Mouse (Mus musculus) liver, embryonic 13.5 days (tissue): ENCODE measurements around the gene Dpm3. TPM values are rescaled to one million over a fixed set of nuclear protein-coding genes. Genes with fewer than 3 reads are reported as not detected.

Experiments used
- ATAC-seq: fragments of 200-750 bp; cut with Nextera tagmentation; 2 replicates; pipeline ENCODE4 v1.8.0; 2017; ENCODE audit warnings: low read depth, mild to moderate bottlenecking, moderate number of reproducible peaks, moderate library complexity
- DNase-seq: peaks from one replicate; pipeline ENCODE4 v3.0.0; 2022
- H3K27ac ChIP-seq: fragments of 300-500 bp; sonication (generic); 2 replicates; pipeline ENCODE4 v1.5.1; 2015; ENCODE audit warnings: moderate library complexity, mild to moderate bottlenecking, inconsistent platforms
- H3K27me3 ChIP-seq: fragments of 300-500 bp; sonication (generic); 2 replicates; pipeline ENCODE4 v1.6.1; 2015; ENCODE audit warnings: mild to moderate bottlenecking, inconsistent platforms
- H3K36me3 ChIP-seq: fragments of 300-500 bp; sonication (generic); 2 replicates; pipeline ENCODE4 v1.6.1; 2015; ENCODE audit warnings: mild to moderate bottlenecking, inconsistent platforms
- H3K4me1 ChIP-seq: fragments of 300-500 bp; sonication (generic); replicated peaks from 2 replicates; pipeline ENCODE4 v1.6.1; 2015; ENCODE audit warnings: inconsistent platforms
- H3K4me2 ChIP-seq: fragments of 300-500 bp; sonication (generic); 2 replicates; pipeline ENCODE4 v1.6.1; 2015; ENCODE audit warnings: inconsistent platforms, mild to moderate bottlenecking, moderate library complexity
- H3K4me3 ChIP-seq: fragments of 300-500 bp; sonication (generic); replicated peaks from 2 replicates; pipeline ENCODE4 v1.5.1; 2015; ENCODE audit warnings: mild to moderate bottlenecking, inconsistent platforms
- H3K9ac ChIP-seq: fragments of 300-500 bp; sonication (generic); 2 replicates; pipeline ENCODE4 v1.6.1; 2015; ENCODE audit warnings: mild to moderate bottlenecking, inconsistent platforms
- H3K9me3 ChIP-seq: fragments of 300-500 bp; sonication (generic); replicated peaks from 2 replicates; pipeline ENCODE4 v1.6.1; 2016; ENCODE audit warnings: inconsistent platforms
- WGBS: fragments of 180-500 bp; shearing (Covaris S2); methylation state at CpG from one replicate; pipeline ENCODE4 v1.1.7; 2015; ENCODE audit not compliant: insufficient replicate concordance; 5-methylcytosine and 5-hydroxymethylcytosine counted together
- polyA plus RNA-seq: library from polyadenylated mRNA; unstranded; fragments of >200 nt; fragmentation: Nextera tagmentation; extraction: Ambion mirVana; gene quantifications from 2 replicates; pipeline ENCODE4 v1.2.1, GENCODE M21; 2015

The Dpm3 gene
- polyA plus RNA-seq, 1 experiment from 2014 or later: 64.5 TPM

DNA sequence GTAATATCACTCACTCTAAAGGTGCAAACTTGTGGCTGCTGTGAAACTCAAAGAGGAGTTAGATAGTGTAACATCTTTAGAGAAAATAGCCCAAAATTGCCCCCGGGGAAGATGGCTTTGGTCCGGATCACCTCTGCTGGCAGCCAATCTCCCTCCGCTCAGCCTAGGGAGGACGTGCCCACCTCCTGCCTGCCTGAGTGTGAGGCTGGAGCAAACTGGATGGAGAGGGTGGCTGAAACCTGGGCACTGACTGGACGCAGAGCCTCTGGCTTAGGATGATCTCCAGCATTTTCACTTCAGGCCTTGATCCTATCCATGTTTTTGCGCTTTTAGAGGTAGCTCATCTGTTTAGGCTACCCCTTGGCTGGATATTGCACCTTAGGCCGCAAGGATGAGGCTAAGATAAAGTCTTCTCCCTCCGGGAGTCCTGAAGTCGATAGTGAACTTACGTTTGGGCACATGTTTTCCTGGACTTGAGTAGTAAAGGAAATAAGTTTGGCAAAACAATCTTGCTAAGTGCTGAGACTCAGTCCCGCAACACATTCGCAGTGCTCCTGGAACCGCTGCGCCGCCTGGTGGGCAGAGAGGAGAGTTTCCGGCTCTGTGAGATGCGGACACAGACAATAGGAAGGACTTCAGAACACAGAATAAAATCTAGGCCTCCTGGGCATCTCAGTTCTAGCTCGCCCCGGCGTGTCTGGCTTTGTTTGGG is 22.6 kb downstream of the Dpm3 start:
- Histone ChIP-seq H3K36me3 (no peaks in the 10 kb centered on the region), H3K4me2 (peak overlapping the region; percentile 61), H3K4me3 (peak overlapping the region; percentile 42), H3K4me1 (peaks cover 17% of the 10 kb centered on the region), H3K9ac (no peak overlapping the region), H3K27me3 (peaks cover 62% of the 10 kb centered on the region), H3K27ac (no peak overlapping the region), H3K9me3 (no peaks in the 10 kb centered on the region)
- DNase-seq: peak; percentile 53
- no peak for ATAC-seq
- WGBS: 13% methylated on average over 20 of the region's 20 CpGs

DNA sequence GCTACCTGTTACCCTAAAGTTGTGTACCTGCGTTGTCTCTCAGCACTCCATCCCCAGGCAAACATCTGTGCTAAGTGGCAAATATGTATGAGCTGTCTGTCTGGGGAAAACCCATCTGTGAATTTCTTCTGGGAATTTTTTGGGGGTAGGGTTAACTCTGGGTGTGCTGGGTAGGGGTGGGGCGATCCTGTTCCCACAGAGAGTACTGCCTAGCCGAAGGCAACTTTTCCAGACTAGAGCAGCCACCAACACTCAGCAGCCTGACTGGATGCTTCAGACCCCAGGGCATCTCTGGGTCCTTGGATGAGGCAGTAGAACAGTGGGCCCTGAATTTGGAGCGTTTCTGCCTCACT is 23.1 kb downstream of the Dpm3 start:
- 11% methylated on average over 4 of the region's 4 CpGs for WGBS

DNA sequence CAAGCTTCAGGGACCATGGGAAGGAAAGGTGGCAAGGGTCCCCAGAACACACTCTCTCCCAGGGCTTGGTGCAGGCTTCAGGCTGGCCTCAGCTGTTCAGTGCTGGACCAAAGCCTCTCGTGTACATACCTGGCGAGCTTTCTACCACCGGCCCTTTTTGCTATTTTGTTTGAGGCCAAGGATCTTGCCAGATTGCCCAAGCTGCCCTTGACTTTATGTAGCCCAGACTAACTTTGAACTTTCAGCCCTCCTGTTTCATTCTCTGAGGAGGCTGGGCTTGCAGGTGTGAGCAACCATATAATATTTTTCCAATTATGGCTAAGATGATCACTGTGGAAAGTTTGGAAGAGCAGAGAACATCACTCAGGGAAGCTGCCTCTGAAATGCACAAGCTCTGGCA is 25.1 kb downstream of the Dpm3 start:
- Histone ChIP-seq H3K27ac (no peak overlapping the region), H3K9ac (no peak overlapping the region), H3K9me3 (no peaks in the 10 kb centered on the region), H3K27me3 (peaks cover 37% of the 10 kb centered on the region), H3K4me2 (no peak overlapping the region), H3K36me3 (no peaks in the 10 kb centered on the region), H3K4me3 (no peak overlapping the region), H3K4me1 (peaks cover 9% of the 10 kb centered on the region)
- WGBS: 70% methylated on average over 3 of the region's 3 CpGs
- DNase-seq: no peak
- ATAC-seq: no peak

More for the DNA sequence above, 23.1 kb downstream of the Dpm3 start:
- H3K27ac ChIP-seq: no peak overlapping the region
- H3K4me1 ChIP-seq: peaks cover 14% of the 10 kb centered on the region
- ATAC-seq (no peak), DNase-seq (no peak)
- H3K9me3 ChIP-seq: no peaks in the 10 kb centered on the region
- H3K27me3 ChIP-seq: peaks cover 57% of the 10 kb centered on the region
- no peak overlapping the region for H3K4me3 ChIP-seq
- H3K9ac ChIP-seq: no peak overlapping the region
- no peaks in the 10 kb centered on the region for H3K36me3 ChIP-seq
- no peak overlapping the region for H3K4me2 ChIP-seq

DNA sequence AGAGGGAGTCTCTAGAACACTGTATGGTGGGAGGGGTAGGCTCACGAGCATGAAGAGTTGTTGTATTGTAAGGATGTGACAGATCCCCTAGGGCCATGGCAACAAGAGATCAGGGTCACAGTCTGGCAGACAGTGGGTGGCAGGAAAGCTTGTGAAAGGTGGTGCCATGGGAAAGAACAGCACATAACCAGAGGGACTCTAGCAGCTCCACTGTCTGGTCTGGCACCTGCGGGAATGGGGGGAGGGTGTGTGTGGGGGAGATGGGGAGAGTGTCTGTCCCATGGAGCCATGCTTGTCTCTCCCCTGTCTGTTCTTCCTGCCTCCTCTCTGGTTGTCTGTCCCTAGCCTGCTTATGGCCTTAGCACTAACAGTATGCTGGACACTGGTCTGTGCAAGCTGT is 26.4 kb downstream of the Dpm3 start:
- Histone ChIP-seq H3K4me2 (no peak overlapping the region), H3K4me1 (no peaks in the 10 kb centered on the region; the same call in none of the 2 replicates), H3K27me3 (peaks cover 24% of the 10 kb centered on the region), H3K36me3 (no peaks in the 10 kb centered on the region), H3K9me3 (no peaks in the 10 kb centered on the region), H3K27ac (no peak overlapping the region), H3K9ac (no peak overlapping the region), H3K4me3 (no peak overlapping the region)
- DNase-seq (no peak), ATAC-seq (no peak)
- WGBS: 35% methylated on average over 2 of the region's 2 CpGs

DNA sequence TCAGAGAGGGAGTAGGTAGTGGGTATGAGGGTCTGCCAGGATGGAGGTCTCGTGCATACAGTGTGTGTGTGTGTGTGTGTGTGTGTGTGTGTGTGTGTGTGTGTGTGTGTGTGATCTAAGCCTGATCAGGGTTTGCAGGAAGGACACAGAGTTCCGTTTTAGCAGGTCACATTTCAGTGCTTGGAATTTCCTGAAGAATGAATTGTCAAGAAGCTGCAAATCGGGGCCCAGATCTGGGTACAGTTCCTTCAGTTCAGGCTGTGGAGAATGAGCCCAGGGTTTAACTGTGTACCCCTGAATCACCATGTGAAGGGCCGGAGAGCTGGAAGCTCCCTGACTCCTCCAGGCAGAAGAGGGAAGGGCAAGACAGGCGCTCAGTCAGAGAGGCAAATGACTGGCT is 28.1 kb downstream of the Dpm3 start:
- H3K36me3 ChIP-seq: no peaks in the 10 kb centered on the region
- H3K9me3 ChIP-seq: no peaks in the 10 kb centered on the region
- no peak overlapping the region for H3K27ac ChIP-seq
- no peak overlapping the region for H3K4me3 ChIP-seq
- H3K4me2 ChIP-seq: no peak overlapping the region
- H3K9ac ChIP-seq: no peak overlapping the region
- ATAC-seq (no peak), DNase-seq (no peak)
- H3K4me1 ChIP-seq: no peaks in the 10 kb centered on the region; the same call in 1 of the 2 replicates
- WGBS: 45% methylated on average over 5 of the region's 5 CpGs
- peaks cover 7% of the 10 kb centered on the region for H3K27me3 ChIP-seq

DNA sequence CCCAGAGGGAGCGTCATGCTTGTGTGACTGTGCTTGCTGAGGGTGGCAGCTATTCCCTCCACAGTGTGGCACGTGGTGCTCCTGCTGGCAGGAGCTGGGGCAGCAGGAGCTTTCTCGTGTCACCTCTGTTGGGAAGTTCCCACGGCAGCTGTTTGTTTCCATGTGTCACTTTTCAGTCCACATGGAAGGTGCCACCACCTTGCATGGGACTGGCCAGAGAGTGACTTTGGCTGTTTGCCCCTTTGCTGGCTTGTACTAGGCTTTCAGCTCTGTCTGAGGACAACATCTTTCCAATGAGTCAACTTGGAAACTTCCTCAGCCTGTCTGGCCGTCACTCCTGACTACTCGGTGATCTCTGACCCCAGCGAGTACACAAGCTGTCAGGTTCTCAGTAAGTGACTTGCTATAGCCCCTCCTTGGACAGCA is 29.4 kb downstream of the Dpm3 start:
- Histone ChIP-seq H3K27ac (no peak overlapping the region), H3K4me3 (no peak overlapping the region), H3K4me1 (peaks cover 5% of the 10 kb centered on the region; the same call in 1 of the 2 replicates), H3K27me3 (no peaks in the 10 kb centered on the region), H3K36me3 (no peaks in the 10 kb centered on the region), H3K9me3 (no peaks in the 10 kb centered on the region), H3K4me2 (no peak overlapping the region), H3K9ac (no peak overlapping the region)
- DNase-seq: no peak
- no peak for ATAC-seq
- 42% methylated on average over 7 of the region's 7 CpGs for WGBS

DNA sequence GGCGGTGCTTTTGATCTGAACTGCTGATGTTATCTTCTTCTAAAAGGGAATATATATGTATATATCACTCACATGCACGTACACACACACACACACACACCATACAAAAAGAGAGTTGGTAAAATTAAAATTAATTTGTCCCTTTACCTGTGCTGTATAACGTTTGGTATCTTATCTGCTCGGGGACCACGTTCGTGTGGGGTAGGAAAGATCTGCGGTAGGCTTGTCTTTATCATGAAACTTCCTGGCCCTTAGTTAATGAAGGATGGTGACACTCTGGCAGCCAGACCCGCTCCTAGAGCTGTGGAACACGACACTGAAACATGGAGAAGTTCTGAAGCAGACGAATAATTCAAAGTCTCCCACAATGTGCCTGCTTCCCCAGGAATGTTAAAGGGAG is 32.7 kb downstream of the Dpm3 start:
- H3K27me3 ChIP-seq: no peaks in the 10 kb centered on the region
- no peak overlapping the region for H3K27ac ChIP-seq
- no peaks in the 10 kb centered on the region for H3K9me3 ChIP-seq
- peaks cover 9% of the 10 kb centered on the region; the same call in 1 of the 2 replicates for H3K4me1 ChIP-seq
- no peaks in the 10 kb centered on the region for H3K36me3 ChIP-seq
- DNase-seq (no peak), ATAC-seq (no peak)
- 23% methylated on average over 10 of the region's 10 CpGs for WGBS
- H3K9ac ChIP-seq: no peak overlapping the region
- no peak overlapping the region for H3K4me3 ChIP-seq
- no peak overlapping the region for H3K4me2 ChIP-seq

DNA sequence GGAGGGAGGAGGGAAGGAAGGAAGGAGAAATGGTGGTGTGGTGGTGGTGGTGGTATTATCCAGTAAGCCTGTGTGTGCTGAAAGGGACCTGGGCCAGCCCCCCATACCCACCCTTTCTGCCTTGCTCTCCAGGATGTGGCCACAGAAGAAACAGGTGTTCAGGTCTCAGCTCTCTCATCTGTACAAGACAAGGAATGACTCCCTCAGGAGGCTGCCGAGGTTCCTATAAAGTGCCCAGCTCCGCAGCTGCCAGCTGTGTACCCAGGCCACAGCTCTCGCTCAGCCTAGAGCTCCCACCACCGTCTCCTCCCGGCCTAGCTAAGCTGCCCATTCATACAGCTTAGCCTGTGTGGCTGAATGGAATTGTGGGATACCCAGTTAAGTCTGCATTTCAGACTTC is 33.1 kb downstream of the Dpm3 start:
- Histone ChIP-seq H3K4me2 (no peak overlapping the region), H3K9ac (no peak overlapping the region), H3K27ac (no peak overlapping the region), H3K27me3 (no peaks in the 10 kb centered on the region), H3K36me3 (no peaks in the 10 kb centered on the region), H3K9me3 (no peaks in the 10 kb centered on the region), H3K4me3 (no peak overlapping the region), H3K4me1 (peaks cover 9% of the 10 kb centered on the region; the same call in 1 of the 2 replicates)
- WGBS: 61% methylated on average over 5 of the region's 5 CpGs
- DNase-seq (no peak), ATAC-seq (no peak)

DNA sequence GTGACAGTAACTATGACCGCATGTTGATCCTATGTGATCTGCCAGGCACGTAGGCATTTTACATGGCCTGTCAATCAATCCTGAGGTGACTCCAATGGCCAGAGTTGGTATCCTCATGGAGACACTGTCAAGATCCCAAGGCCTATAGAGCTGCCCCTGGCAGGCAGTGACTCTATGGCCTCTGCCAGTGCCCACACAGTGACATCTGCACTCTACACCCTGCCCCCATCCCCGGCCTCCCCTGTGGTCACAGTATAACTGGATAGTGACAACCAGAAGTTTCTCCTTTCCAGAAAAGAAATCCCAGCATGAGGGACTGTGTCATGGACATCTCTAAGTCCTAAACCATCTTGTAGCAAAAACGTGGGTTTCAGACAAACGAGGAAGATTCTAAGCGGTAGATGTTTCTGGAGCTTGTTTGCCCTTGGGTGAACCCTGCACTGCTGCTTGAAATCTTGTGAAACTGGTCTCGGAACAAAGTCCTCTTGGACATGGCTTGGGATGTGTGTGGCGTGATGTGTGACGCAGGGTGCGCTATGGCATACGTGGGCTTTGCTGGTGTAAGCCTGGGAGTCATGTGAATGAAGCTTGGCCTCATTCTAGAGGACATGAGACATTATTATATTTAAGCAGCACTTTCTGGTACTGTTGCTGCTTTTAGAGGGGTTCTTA is 34.2 kb downstream of the Dpm3 start:
- WGBS: 67% methylated on average over 11 of the region's 11 CpGs
- Histone ChIP-seq H3K9ac (no peak overlapping the region), H3K27me3 (peaks cover 6% of the 10 kb centered on the region), H3K36me3 (no peaks in the 10 kb centered on the region), H3K4me3 (no peak overlapping the region), H3K4me2 (no peak overlapping the region), H3K4me1 (peaks cover 9% of the 10 kb centered on the region; the same call in 1 of the 2 replicates), H3K27ac (peak overlapping the region; percentile 13; the same call in 1 of the 2 replicates), H3K9me3 (no peaks in the 10 kb centered on the region)
- ATAC-seq (peak; percentile 41; the same call in 1 of the 2 replicates), DNase-seq (no peak)

DNA sequence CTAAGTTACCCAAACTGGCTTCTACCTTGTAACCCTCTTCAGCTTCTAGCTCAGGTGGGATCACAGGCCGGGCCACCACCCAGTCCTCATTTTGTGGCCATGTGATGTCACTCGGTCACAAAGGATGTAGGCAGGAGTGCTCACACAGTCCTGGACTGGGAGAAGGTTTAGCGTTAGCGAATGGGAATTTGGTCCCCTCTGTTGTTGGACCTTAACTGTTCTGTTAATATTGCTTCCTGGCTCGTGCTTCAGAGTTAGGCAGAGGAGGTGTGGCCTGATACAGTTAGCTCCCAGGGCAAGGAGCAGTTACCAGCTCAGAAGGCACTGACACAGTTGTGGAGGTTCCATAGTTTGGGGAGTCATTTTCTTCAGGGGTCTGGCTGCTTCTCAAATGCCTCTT is 35.0 kb downstream of the Dpm3 start:
- no peak overlapping the region for H3K4me3 ChIP-seq
- H3K27me3 ChIP-seq: peaks cover 13% of the 10 kb centered on the region
- DNase-seq (no peak), ATAC-seq (0 out of 2 replicates have a peak, but pooled peaks have one; percentile 37)
- 68% methylated on average over 5 of the region's 5 CpGs for WGBS
- no peaks in the 10 kb centered on the region for H3K36me3 ChIP-seq
- H3K9me3 ChIP-seq: no peaks in the 10 kb centered on the region
- peaks cover 9% of the 10 kb centered on the region for H3K4me1 ChIP-seq
- H3K4me2 ChIP-seq: no peak overlapping the region
- H3K9ac ChIP-seq: no peak overlapping the region
- H3K27ac ChIP-seq: peak overlapping the region; percentile 13; the same call in 1 of the 2 replicates

DNA sequence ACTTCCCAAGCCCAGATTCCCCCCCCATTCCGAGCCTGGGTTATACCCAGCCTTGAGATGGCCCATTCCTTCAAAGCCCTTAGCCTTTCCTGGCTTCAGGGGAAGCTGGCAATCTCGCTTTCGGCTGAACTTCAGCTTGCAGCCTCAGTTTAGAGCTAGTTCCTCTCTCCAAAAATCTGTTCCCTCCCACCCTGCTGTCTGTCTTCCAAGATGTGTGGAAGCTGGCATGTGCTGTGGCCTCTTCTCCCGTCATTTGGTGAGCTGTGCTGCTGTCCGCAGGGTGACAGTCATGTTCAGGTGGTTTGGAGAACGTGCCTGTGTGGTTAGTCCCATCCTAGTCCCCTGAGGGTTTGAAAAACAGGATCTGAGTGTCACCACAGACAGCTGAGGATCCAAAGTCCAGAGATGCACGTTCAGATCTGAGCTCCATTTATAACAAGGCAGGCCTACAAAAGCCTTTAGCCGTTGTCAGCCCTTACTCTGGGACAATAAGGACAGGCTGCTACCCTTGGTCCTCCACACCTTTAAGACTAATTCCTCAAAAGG is 36.6 kb downstream of the Dpm3 start:
- DNase-seq (no peak), ATAC-seq (no peak)
- Histone ChIP-seq H3K4me2 (no peak overlapping the region), H3K36me3 (no peaks in the 10 kb centered on the region), H3K27ac (no peak overlapping the region; the same call in 1 of the 2 replicates), H3K9me3 (no peaks in the 10 kb centered on the region), H3K4me3 (no peak overlapping the region), H3K9ac (no peak overlapping the region), H3K4me1 (peaks cover 9% of the 10 kb centered on the region), H3K27me3 (peaks cover 27% of the 10 kb centered on the region)
- WGBS: 49% methylated on average over 8 of the region's 8 CpGs
